Mouse (Mus musculus): ENCODE results near the gene Myof. TPM values are rescaled to one million over a fixed set of nuclear protein-coding genes. Genes with fewer than 3 reads are reported as not detected.

The Myof gene
- polyA plus RNA-seq, 1 experiment from 2014 or later, result 36.4 TPM

DNA sequence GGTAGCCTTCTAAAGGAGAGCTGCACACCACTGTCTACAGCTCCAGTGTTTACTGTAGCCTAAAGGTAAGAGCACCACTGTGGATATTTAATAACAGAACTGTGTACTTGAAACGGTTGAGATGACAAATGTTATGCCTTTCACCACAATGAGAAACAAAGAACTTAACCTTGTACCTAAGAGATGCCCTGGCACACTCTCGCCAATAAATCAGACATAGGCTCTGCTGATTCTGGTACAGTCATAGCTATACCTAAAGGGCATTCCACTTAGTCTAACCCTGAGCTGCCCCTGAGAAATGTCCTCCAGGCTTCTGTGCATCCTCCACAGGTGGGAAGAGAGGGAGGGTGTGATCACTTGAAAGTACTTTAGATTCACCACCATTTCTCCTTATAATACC lies 8.7 kb downstream of the Myof start:
- H3K27ac ChIP-seq (ENCODE audit: low read length), result peak overlapping the region; percentile 20; the same call in 1 of the 2 replicates
- no peak overlapping the region for H3K4me3 ChIP-seq (ENCODE audit: low read depth, low read length)
- WGBS, result 52% methylated on average over 2 of the region's 2 CpGs
- H3K4me1 ChIP-seq (ENCODE audit: insufficient read depth, low read depth, low read length), result peaks cover 23% of the 10 kb centered on the region
- no peak for ATAC-seq
- no peak overlapping the region for H3K4me2 ChIP-seq (replicated peaks; ENCODE audit: low read depth, low read length)
- no peak overlapping the region for H3K9ac ChIP-seq (replicated peaks; ENCODE audit: low read depth)
- no peaks in the 10 kb centered on the region for H3K9me3 ChIP-seq (ENCODE audit: low read length)
- H3K27me3 ChIP-seq (replicated peaks; ENCODE audit: insufficient read depth, low read length), result no peaks in the 10 kb centered on the region
- DNase-seq (ENCODE audit: low spot score), result no peak
- TF ChIP-seq EP300 (IDR thresholded peaks at IDR 0.05) (no peak), CTCF (IDR thresholded peaks at IDR 0.05) (no peak)
- H3K36me3 ChIP-seq (ENCODE audit: insufficient read depth, low read length), result no peaks in the 10 kb centered on the region

DNA sequence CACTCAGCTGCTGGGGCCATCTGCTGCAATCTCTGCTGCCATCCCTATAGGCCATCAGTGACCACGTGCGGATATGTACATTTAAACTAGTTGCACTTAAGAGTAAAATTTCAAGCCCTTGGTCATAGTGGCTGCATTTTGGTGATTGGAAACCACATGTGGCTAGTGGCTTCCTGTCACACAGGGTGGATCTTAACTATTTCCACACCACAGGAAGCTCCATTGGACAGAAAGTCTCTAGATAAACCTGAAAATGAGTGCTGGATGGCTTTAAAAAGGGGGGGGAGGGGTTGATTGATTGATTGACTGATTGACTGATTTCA lies 9.7 kb downstream of the Myof start:
- no peaks in the 10 kb centered on the region for H3K9me3 ChIP-seq (ENCODE audit: low read length)
- DNase-seq (ENCODE audit: low spot score), result no peak
- H3K27ac ChIP-seq (ENCODE audit: low read length), result 0 out of 2 replicates have a peak overlapping the region, but pooled peaks have one; percentile 63
- no peak overlapping the region for H3K4me2 ChIP-seq (replicated peaks; ENCODE audit: low read depth, low read length)
- H3K4me1 ChIP-seq (ENCODE audit: insufficient read depth, low read depth, low read length), result peaks cover 29% of the 10 kb centered on the region
- 74% methylated on average over 2 of the region's 2 CpGs for WGBS
- no peak for ATAC-seq
- no peaks in the 10 kb centered on the region for H3K36me3 ChIP-seq (ENCODE audit: insufficient read depth, low read length)
- TF ChIP-seq CTCF (IDR thresholded peaks at IDR 0.05), result no peak
- TF ChIP-seq EP300 (IDR thresholded peaks at IDR 0.05), result no peak
- H3K4me3 ChIP-seq (ENCODE audit: low read depth, low read length), result no peak overlapping the region
- H3K27me3 ChIP-seq (replicated peaks; ENCODE audit: insufficient read depth, low read length), result no peaks in the 10 kb centered on the region
- no peak overlapping the region for H3K9ac ChIP-seq (replicated peaks; ENCODE audit: low read depth)

GRCm38 (mm10) chr19:38032993-38033734 lies 10.2 kb downstream of the Myof start:
- H3K27ac ChIP-seq (ENCODE audit: low read length), result peak overlapping the region; percentile 63; the same call in 1 of the 2 replicates
- ATAC-seq, result no peak
- no peak overlapping the region for H3K9ac ChIP-seq (replicated peaks; ENCODE audit: low read depth)
- H3K9me3 ChIP-seq (ENCODE audit: low read length), result no peaks in the 10 kb centered on the region
- WGBS, result 76% methylated on average over 15 of the region's 15 CpGs
- DNase-seq (ENCODE audit: low spot score), result no peak
- TF ChIP-seq EP300 (IDR thresholded peaks at IDR 0.05), result no peak
- no peak for TF ChIP-seq CTCF (IDR thresholded peaks at IDR 0.05)
- peaks cover 34% of the 10 kb centered on the region for H3K4me1 ChIP-seq (ENCODE audit: insufficient read depth, low read depth, low read length)
- no peak overlapping the region for H3K4me2 ChIP-seq (replicated peaks; ENCODE audit: low read depth, low read length)
- H3K27me3 ChIP-seq (replicated peaks; ENCODE audit: insufficient read depth, low read length), result no peaks in the 10 kb centered on the region
- no peak overlapping the region for H3K4me3 ChIP-seq (ENCODE audit: low read depth, low read length)
- no peaks in the 10 kb centered on the region for H3K36me3 ChIP-seq (ENCODE audit: insufficient read depth, low read length)

DNA sequence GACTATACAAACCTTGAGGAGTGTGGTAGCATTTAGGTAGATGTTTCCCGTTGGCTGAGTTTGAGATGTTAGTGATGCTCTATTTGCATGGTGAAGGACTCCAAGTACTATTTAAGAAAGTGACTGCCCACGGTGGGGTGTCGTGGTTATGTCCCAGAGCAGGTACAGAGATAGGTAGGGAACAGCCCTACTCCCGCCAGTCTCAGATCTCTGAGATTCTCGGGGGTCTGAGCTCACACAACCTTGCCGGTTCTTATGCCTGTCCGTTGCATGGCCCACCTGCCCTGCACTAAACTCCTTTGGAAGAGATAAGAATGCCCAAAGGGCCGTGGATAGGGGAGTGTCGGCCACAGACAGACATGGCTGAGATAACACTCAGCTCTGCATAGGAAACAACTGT lies 12.2 kb downstream of the Myof start:
- 53% methylated on average over 9 of the region's 9 CpGs for WGBS
- H3K4me2 ChIP-seq (replicated peaks; ENCODE audit: low read depth, low read length), result no peak overlapping the region

DNA sequence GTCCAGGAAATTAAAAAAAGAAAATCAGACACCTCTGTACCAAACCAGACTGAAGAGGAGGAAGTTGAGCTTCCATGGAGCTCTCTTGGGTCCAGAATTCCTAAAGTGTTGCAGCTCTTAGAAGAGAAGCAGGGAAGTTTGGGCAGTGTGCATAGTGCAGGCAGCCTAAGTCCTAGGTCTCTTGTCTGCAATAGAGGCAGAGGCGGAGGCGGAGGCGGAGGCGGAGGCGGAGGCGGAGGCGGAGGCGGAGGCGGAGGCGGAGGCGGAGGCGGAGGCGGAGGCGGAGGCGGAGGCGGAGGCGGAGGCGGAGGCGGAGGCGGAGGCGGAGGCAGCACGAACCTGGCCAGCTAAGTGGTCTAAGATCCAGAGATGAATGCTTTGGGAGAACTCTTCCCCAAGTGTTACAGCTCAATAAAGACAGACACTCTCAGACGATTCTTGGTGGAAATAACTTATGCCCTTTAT lies 12.7 kb downstream of the Myof start:
- Histone ChIP-seq H3K27me3 (replicated peaks; ENCODE audit: insufficient read depth, low read length) (no peaks in the 10 kb centered on the region), H3K4me1 (ENCODE audit: insufficient read depth, low read depth, low read length) (peaks cover 38% of the 10 kb centered on the region), H3K4me3 (ENCODE audit: low read depth, low read length) (no peak overlapping the region), H3K9ac (replicated peaks; ENCODE audit: low read depth) (no peak overlapping the region), H3K4me2 (replicated peaks; ENCODE audit: low read depth, low read length) (peak overlapping the region; percentile 42), H3K36me3 (ENCODE audit: insufficient read depth, low read length) (no peaks in the 10 kb centered on the region), H3K27ac (ENCODE audit: low read length) (peak overlapping the region; percentile 94), H3K9me3 (ENCODE audit: low read length) (no peaks in the 10 kb centered on the region)
- 4% methylated on average over 15 of the region's 23 CpGs for WGBS
- TF ChIP-seq EP300 (IDR thresholded peaks at IDR 0.05) (no peak), CTCF (IDR thresholded peaks at IDR 0.05) (no peak)
- DNase-seq (ENCODE audit: low spot score), result peak; percentile 73
- peak; percentile 18; the same call in 1 of the 2 replicates for ATAC-seq

More for the DNA sequence above, 12.2 kb downstream of the Myof start:
- no peaks in the 10 kb centered on the region for H3K36me3 ChIP-seq (ENCODE audit: insufficient read depth, low read length)
- no peaks in the 10 kb centered on the region for H3K27me3 ChIP-seq (replicated peaks; ENCODE audit: insufficient read depth, low read length)
- DNase-seq (ENCODE audit: low spot score), result no peak
- no peak for ATAC-seq
- no peaks in the 10 kb centered on the region for H3K9me3 ChIP-seq (ENCODE audit: low read length)
- no peak for TF ChIP-seq CTCF (IDR thresholded peaks at IDR 0.05)
- TF ChIP-seq EP300 (IDR thresholded peaks at IDR 0.05), result no peak
- H3K4me3 ChIP-seq (ENCODE audit: low read depth, low read length), result no peak overlapping the region
- peak overlapping the region; percentile 47; the same call in 1 of the 2 replicates for H3K27ac ChIP-seq (ENCODE audit: low read length)
- peaks cover 36% of the 10 kb centered on the region for H3K4me1 ChIP-seq (ENCODE audit: insufficient read depth, low read depth, low read length)
- no peak overlapping the region for H3K9ac ChIP-seq (replicated peaks; ENCODE audit: low read depth)

GRCm38 (mm10) chr19:38029871-38030270 lies 13.5 kb downstream of the Myof start:
- Histone ChIP-seq H3K4me1 (ENCODE audit: insufficient read depth, low read depth, low read length) (peaks cover 41% of the 10 kb centered on the region), H3K4me3 (ENCODE audit: low read depth, low read length) (no peak overlapping the region), H3K27me3 (replicated peaks; ENCODE audit: insufficient read depth, low read length) (no peaks in the 10 kb centered on the region), H3K36me3 (ENCODE audit: insufficient read depth, low read length) (no peaks in the 10 kb centered on the region), H3K9ac (replicated peaks; ENCODE audit: low read depth) (no peak overlapping the region), H3K9me3 (ENCODE audit: low read length) (no peaks in the 10 kb centered on the region), H3K4me2 (replicated peaks; ENCODE audit: low read depth, low read length) (peak overlapping the region; percentile 42), H3K27ac (ENCODE audit: low read length) (peak overlapping the region; percentile 94)
- 14% methylated on average over 3 of the region's 3 CpGs for WGBS
- DNase-seq (ENCODE audit: low spot score) (no peak), ATAC-seq (no peak)
- TF ChIP-seq EP300 (IDR thresholded peaks at IDR 0.05), result no peak
- TF ChIP-seq CTCF (IDR thresholded peaks at IDR 0.05), result no peak
